Mouse (Mus musculus) gastrocnemius, adult 18-20 months (tissue): ENCODE data around the gene Szt2. TPM values are rescaled to one million over a fixed set of nuclear protein-coding genes. Genes with fewer than 3 reads are reported as not detected.

Experiments used
- DNase-seq: peaks from one replicate; pipeline ENCODE4 v3.0.0; 2021; ENCODE audit warnings: low spot score
- long read RNA-seq, 2 experiments: library from polyadenylated mRNA; stranded (forward); transcript quantifications; one replicate each; pipeline ENCODE4 v2.0.0; 2021
- total RNA-seq, 2 experiments: library from RNA; stranded (reverse); gene quantifications; 2 replicates each; pipeline ENCODE4 v1.2.3; 2021

The Szt2 gene
- total RNA-seq, result 1 to 10 TPM; 4.6 to 5.6 TPM
- long read RNA-seq, experiment 1, result 0 reads
- long read RNA-seq, experiment 2, partial matches to known transcripts, result 3 of 3 reads
- long read RNA-seq, experiment 2, other reads (novel, unspliced or antisense), result 0 of 3 reads

GRCm38 (mm10) chr4:118409142-118409900 is at the start of gene Szt2, which contains the start of gene Med8:
Szt2 (minus strand) TSS chr4:118409273.
Med8 (plus strand) TSS chr4:118409337.
- peak; percentile 94 for DNase-seq

- no peak for DNase-seq
These were observed 48.4 kb upstream of the Szt2 start, which contains the start of gene Mpl for GRCm38 (mm10) chr4:118457345-118457975. Mpl (minus strand) TSS chr4:118457513.

DNA sequence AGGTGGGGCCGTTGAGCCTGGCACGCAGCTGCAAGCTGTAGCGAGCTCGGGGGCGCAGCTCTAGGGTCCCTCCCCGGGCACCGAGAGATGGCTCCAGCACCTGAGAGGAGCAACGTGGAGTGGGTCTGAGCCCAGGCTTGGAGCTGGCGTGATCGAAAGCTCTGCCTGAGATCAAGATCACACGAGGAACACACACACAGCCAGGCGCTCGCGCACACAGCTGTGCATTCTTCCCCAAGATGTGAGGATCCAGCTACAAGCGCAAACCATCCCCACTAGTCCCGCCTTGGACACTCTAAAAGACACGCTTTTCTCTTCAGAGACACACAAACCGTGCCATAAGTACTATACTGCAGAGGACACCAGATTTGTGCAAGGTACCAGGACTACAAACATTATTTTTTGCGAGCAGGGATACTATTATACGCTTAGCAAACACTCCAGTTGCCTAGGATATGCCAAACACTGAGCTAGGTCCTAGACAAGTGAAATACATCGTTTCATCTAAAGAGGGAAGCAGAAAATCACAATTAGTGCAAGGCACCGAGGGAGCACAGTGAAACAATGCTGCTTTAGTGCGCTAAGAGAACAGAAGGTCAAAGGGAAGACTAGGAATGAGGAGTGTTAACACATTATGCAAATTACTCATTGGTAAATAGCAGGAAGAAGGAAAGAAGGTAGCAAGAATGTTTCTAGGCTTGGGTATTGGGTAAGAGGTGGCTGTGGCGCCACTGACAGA is 37.5 kb upstream of the Szt2 start:
- no peak for DNase-seq

DNA sequence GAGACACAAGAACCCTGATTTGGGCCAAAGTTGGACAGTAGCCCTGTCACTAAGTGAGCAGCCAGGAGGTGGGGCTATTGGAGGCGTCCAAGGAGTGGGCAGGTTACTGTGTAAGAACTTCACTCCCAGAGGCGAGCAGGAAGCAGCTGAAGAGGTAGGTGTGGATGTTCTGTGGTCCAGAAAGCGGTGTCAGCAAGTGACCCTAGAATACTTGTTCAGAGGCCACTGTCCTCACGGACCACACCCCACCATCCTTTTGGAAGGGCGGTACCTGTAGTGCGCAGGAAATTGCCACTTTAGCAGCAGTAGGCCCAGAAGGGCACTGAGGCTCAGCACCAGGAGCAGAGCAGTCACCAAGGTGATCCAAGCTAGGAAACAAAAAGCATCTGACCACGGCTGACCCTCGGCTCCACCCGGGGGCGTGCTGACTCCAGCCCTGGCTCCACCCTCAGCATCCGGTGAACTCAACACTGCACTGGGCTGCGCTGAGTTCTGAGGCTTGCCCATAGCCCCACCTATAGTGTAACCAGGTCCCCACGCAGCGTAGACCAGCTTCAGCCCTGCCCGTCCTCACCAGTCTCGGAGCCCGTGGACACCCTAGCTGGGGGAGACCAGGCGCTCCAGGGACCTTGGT is 36.8 kb upstream of the Szt2 start:
- peak; percentile 32 for DNase-seq

DNA sequence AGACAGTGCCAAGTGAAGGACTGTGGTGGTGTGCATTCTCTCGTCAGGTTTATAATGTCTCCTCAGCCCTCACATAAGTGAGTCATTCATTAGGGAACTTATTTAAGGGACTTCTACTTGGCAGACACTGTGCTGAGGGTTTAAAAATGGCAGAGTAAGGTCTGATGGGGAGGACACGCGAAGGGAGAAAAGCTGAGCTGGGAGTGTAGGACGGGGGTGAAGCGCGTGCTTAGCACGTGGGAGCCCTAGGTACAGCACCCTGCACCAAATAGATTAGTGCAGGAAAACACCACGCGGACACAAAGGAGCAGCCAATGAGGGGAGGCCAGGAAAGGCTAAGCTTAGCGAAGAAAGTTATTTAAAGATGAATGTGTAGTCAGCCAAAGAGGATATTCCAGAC is 36.0 kb upstream of the Szt2 start:
- DNase-seq, result no peak

DNA sequence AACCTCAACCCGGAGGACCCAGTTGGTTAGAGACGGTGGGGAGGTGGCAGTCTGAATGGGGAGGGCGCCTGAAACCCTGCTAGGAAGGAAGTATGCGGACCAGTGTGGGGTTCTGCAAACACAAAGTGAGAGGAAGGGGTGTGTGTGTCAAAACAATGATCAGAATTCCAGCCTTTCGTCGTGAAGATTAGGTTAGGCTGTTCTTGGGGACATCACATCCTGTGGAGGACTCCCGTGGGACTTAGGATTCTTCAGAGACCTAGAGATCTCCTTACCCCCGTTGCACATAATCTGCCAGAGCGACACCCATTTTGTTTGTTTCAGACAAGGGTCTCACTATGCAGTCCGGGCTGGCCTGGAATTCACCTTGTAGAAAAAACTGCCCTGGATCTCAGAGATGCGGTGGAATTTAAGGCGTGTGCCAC is 28.8 kb upstream of the Szt2 start:
- DNase-seq, result no peak

- DNase-seq, result peak; percentile 86
These were observed 27.9 kb upstream of the Szt2 start, which contains the start of gene Cdc20 for GRCm38 (mm10) chr4:118436820-118437603. Cdc20 (minus strand) TSS chr4:118437352.

DNA sequence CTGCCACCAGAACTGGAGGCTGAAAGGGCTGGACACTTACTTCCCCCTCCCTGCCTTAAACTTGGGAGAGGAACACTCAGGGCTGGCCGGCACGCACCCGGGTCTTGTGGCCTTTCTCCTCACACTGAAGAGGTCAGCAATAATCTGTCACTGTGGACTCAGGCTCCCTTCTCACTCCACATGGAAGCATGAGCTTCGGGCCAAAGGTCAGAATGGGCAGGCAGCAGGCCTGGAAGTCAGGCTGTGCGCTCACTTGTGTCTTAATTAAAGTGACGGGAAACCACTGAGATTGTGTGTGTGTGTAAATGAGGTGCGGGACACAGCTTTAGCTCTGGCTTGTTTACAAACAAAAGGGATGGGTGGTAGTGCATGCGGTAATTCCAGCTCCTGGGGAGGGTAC is 23.3 kb upstream of the Szt2 start:
- DNase-seq, result no peak

- DNase-seq, result no peak
These were observed 20.3 kb upstream of the Szt2 start for GRCm38 (mm10) chr4:118429215-118429895.

GRCm38 (mm10) chr4:118428531-118429214 is 19.6 kb upstream of the Szt2 start:
- no peak for DNase-seq

DNA sequence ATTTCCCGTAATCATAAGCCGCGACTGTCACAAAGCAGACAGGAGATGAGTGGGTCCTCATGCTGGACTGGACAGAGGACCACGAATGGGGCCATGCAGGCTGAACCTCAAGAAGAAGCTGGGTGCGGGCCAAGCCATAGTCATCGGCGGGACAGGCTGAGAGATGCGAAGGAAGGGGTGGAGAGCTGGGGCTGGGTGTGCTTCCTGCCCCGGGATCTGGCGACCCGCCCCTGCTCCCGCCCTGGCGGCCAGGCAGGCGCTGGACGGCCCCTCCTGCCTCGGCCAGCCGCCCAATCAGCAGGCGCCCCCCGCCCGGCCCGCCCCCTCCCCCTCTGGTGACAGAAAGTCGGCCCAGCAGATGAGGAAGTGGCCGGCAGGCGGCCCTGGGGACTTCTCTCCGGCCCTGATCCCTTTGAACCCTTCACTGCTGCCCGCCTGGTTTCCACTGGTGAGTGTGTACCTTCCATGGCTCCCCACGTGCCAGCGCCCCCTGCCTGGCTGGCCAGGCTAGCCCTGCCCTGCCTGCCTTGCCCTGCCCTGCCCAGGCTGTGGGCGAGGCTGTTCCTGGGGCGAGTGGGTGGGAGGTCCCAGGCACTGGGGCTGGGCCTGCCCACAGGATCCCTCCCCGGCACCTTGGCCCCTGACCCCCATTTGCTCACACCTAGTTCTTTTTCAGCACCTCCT is 18.8 kb upstream of the Szt2 start, which contains the start of gene Elovl1:
Gene Elovl1, plus strand, starts transcription at position 326 of the 684 bp plus-strand sequence.
- DNase-seq, result peak; percentile 84

- DNase-seq, result no peak
These were observed 18.3 kb upstream of the Szt2 start for GRCm38 (mm10) chr4:118427415-118427767.

- DNase-seq, result no peak
These were observed 16.3 kb upstream of the Szt2 start for GRCm38 (mm10) chr4:118425374-118425773.

DNA sequence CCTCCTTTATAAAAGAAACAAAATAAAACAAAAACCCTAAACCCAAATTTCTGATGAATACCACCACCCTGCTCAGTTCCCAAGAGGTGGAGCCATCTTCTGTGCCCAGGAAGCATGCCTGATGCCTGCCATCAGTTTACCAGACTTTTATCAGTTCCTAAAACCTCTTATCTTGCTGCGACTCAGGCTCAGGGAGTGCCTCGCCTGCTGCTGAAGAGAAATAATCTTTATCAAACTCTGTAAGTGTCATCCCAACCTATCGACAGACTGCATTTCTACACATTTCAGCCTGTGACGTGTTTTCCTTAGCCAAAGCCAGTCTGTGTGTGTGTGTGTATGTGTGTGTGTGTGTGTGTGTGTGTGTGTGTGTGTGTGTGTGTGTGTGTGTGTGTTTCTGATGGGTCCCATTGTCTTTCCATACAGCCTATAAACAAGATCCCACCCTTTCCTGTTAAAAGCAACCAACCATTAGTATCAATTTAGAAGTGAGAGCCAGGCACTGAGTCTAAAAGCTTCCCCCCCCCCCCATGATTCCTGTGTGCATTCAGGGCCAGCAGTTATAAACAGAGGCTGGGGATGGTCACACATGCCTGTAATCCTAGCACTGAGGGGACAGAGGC is 15.6 kb upstream of the Szt2 start:
- no peak for DNase-seq

GRCm38 (mm10) chr4:118421384-118421783 is 12.3 kb upstream of the Szt2 start:
- DNase-seq, result no peak

DNA sequence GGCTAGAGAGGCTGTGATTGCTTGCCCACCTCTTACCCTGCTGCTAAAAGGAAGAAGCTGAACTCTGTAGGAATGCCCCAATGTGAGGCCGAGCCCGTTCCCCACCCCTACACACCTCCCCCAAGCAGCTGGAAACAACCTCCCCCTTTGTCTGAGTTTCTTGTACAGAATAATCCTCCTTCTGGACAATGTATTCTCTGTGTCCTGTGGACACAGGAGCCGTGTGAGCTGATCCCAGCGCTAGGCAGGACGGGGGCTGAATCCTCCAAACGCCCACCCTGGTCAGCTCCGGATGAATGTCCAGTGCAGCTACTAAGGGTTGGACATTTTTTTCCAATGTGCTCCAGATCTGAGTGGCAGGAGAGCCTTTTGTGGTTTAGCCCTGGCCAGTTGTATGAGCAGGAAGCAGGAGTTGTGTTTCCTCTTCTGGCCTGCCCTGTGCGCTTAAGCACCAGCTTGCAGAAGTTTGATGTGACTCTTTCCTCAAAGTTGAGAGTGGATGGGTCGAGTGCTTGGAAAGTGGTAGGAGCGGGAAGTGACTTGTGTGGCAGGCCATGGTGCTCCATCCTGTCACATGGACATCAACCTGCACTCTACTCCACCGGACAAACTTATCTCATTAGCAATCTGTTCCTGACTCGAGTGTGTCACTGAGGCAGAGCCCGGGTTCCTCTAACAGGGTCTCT is 8.2 kb upstream of the Szt2 start:
- no peak for DNase-seq

- DNase-seq, result no peak
These were observed 7.3 kb upstream of the Szt2 start for GRCm38 (mm10) chr4:118416329-118416728.

DNA sequence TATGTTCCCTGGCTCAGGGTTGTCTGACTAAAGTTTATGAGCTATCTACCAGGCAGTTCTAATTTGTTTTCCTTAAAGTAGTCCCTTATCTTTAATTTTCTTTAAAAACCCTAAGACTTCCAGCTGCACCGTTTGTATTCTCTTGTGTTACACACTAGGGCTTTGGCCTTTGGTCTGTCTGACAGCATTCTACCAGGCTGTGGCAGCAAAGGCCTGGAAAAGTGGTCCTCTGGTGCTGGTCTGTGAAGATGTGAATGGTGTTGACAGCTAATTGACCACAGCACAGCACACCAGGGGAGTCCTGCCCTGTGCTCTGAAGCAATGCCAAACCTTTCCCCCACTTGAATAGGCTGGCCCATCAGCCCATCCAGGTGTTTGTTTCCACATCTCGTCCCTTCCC is 6.7 kb upstream of the Szt2 start:
- DNase-seq, result no peak
